In genomic region chr3:89322514-89323165, GRCm38 (mm10) we compare ENCODE assay signal across 8 mouse cellular contexts. TPM values are rescaled to one million over a fixed set of nuclear protein-coding genes. Genes with fewer than 3 reads are reported as not detected.
A peak's percentile ranks its signal among the peaks of the same experiment; 100 is the strongest.
DNase-seq lines count a peak whose midpoint lies in the region; ATAC-seq and TF ChIP-seq lines count a peak whose summit lies in the region.

Efna3 (minus strand) TSS chr3:89322965.

- WGBS in forebrain, embryonic 13.5 days: under 1% methylated on average over 51 of the region's 53 CpGs
- 1% methylated on average over 51 of the region's 53 CpGs for WGBS in heart, postnatal 0 days
- 2% methylated on average over 51 of the region's 53 CpGs for WGBS in liver, embryonic 12.5 days (ENCODE audit: insufficient replicate concordance)
- WGBS in neural tube, embryonic 12.5 days: under 1% methylated on average over 52 of the region's 53 CpGs

- peak within 1 kb of the TSS; percentile 65 for H3K27ac ChIP-seq in forebrain, embryonic 13.5 days
- H3K27ac ChIP-seq in heart, postnatal 0 days (ENCODE audit: low read depth): no peak within 1 kb of the TSS
- no peak within 1 kb of the TSS for H3K27ac ChIP-seq in liver, embryonic 12.5 days
- peak within 1 kb of the TSS; percentile 94 for H3K27ac ChIP-seq in neural tube, embryonic 12.5 days

- H3K4me2 ChIP-seq in forebrain, embryonic 13.5 days: peak within 1 kb of the TSS; percentile 91
- peak within 1 kb of the TSS; percentile 91 for H3K4me2 ChIP-seq in heart, postnatal 0 days (ENCODE audit: low read depth, low read length)
- peak within 1 kb of the TSS; percentile 75 for H3K4me2 ChIP-seq in liver, embryonic 12.5 days
- H3K4me2 ChIP-seq in neural tube, embryonic 12.5 days (replicated peaks): peak within 1 kb of the TSS; percentile 85

- peak within 1 kb of the TSS; percentile 79 for H3K9ac ChIP-seq in forebrain, embryonic 13.5 days
- peak within 1 kb of the TSS; percentile 43 for H3K9ac ChIP-seq in heart, postnatal 0 days (replicated peaks; ENCODE audit: low read depth, low read length)
- H3K9ac ChIP-seq in liver, embryonic 12.5 days: peak within 1 kb of the TSS; percentile 8; the same call in 1 of the 2 replicates
- peak within 1 kb of the TSS; percentile 91 for H3K9ac ChIP-seq in neural tube, embryonic 12.5 days

- H3K27me3 ChIP-seq in forebrain, embryonic 13.5 days: peaks cover 49% of the 10 kb centered on the region
- H3K27me3 ChIP-seq in heart, postnatal 0 days (ENCODE audit: control insufficient read depth, insufficient read depth, low read length): peaks cover 66% of the 10 kb centered on the region
- peaks cover 98% of the 10 kb centered on the region for H3K27me3 ChIP-seq in liver, embryonic 12.5 days (replicated peaks)
- H3K27me3 ChIP-seq in neural tube, embryonic 12.5 days (replicated peaks): peaks cover 26% of the 10 kb centered on the region

- no peak for TF ChIP-seq EP300 in heart, postnatal 0 days (IDR thresholded peaks at IDR 0.05; ENCODE audit: low read depth)

- peak; percentile 66 for ATAC-seq in forebrain, embryonic 13.5 days
- ATAC-seq in heart, postnatal 0 days (ENCODE audit: insufficient read depth, low read depth): no peak; the same call in 1 of the 2 replicates
- ATAC-seq in liver, embryonic 12.5 days: peak; percentile 9; the same call in 1 of the 2 replicates
- peak; percentile 24 for ATAC-seq in neural tube, embryonic 12.5 days (ENCODE audit: low FRiP score, low read depth)

- H3K4me3 ChIP-seq in forebrain, embryonic 13.5 days: peak within 1 kb of the TSS; percentile 66
- peak within 1 kb of the TSS; percentile 58 for H3K4me3 ChIP-seq in heart, postnatal 0 days (ENCODE audit: low read depth, low read length)
- H3K4me3 ChIP-seq in liver, embryonic 12.5 days: peak within 1 kb of the TSS; percentile 50
- H3K4me3 ChIP-seq in neural tube, embryonic 12.5 days: peak within 1 kb of the TSS; percentile 75

- no peaks in the 10 kb centered on the region for H3K36me3 ChIP-seq in forebrain, embryonic 13.5 days (ENCODE audit: poor library complexity, severe bottlenecking)
- H3K36me3 ChIP-seq in heart, postnatal 0 days (replicated peaks; ENCODE audit: control insufficient read depth, insufficient read depth, low read length): no peaks in the 10 kb centered on the region
- no peaks in the 10 kb centered on the region for H3K36me3 ChIP-seq in liver, embryonic 12.5 days
- no peaks in the 10 kb centered on the region for H3K36me3 ChIP-seq in neural tube, embryonic 12.5 days

- H3K9me3 ChIP-seq in forebrain, embryonic 13.5 days (replicated peaks): no peaks in the 10 kb centered on the region
- no peaks in the 10 kb centered on the region for H3K9me3 ChIP-seq in heart, postnatal 0 days (replicated peaks; ENCODE audit: control insufficient read depth, low read length)
- H3K9me3 ChIP-seq in liver, embryonic 12.5 days (replicated peaks): no peaks in the 10 kb centered on the region
- no peaks in the 10 kb centered on the region for H3K9me3 ChIP-seq in neural tube, embryonic 12.5 days

- peak; percentile 61 for DNase-seq in A20 (ENCODE audit: low read depth, low spot score)
- peak; percentile 75 to 76 for DNase-seq in adrenal gland, adult 18-20 months (ENCODE audit: low spot score in 2 of 2)
- DNase-seq in heart, postnatal 0 days (ENCODE audit: low spot score): no peak
- DNase-seq in kidney, postnatal 36 days: peak; percentile 66 to 80
- DNase-seq in thymus, postnatal 14 days: peak; percentile 76

- H3K4me1 ChIP-seq in forebrain, embryonic 13.5 days: peaks cover 51% of the 10 kb centered on the region
- peaks cover 29% of the 10 kb centered on the region for H3K4me1 ChIP-seq in heart, postnatal 0 days (ENCODE audit: control insufficient read depth, insufficient read depth)
- peaks cover 37% of the 10 kb centered on the region for H3K4me1 ChIP-seq in liver, embryonic 12.5 days
- peaks cover 58% of the 10 kb centered on the region for H3K4me1 ChIP-seq in neural tube, embryonic 12.5 days

- no peak for TF ChIP-seq CTCF in heart, postnatal 0 days (IDR thresholded peaks at IDR 0.05; ENCODE audit: low read depth)

RNA-seq across cellular contexts. Expression of gene Efna3, which starts in this region (rescaled TPM):
- total RNA-seq in adrenal gland, adult 18-20 months (2021): under 1 TPM in 1 of 2 experiments, not detected in 1; 0.42 TPM
- polyA plus RNA-seq in forebrain, embryonic 13.5 days (2015; fragmentation: Nextera tagmentation; extraction: Ambion mirVana): 18.7 and 23.4 TPM in 2 replicates
- total RNA-seq in heart, postnatal 0 days (2014; rRNA removed; ENCODE audit: low replicate concordance): not detected in 2 replicates
- polyA plus RNA-seq in heart, postnatal 0 days (2015; fragmentation: Nextera tagmentation; extraction: Ambion mirVana): 0.12 and 0.44 TPM in 2 replicates
- polyA plus RNA-seq in liver, embryonic 12.5 days (2016; fragmentation: Nextera tagmentation; extraction: Ambion mirVana): 0.65 and 1.0 TPM in 2 replicates
- 51.3 and 54.7 TPM in 2 replicates for polyA plus RNA-seq in neural tube, embryonic 12.5 days (2016; fragmentation: Nextera tagmentation; extraction: Ambion mirVana)

Comparison
In these comparisons a context has a peak if more than half of its experiments do, and no peak if none do; other contexts are left out.
1. Peak in DNase-seq in adrenal gland, adult 18-20 months; RNA of the gene not detected or under 1 TPM.
2. H3K27ac ChIP-seq: peak in forebrain, embryonic 13.5 days (single experiment) and neural tube, embryonic 12.5 days (single experiment); none in heart, postnatal 0 days (single experiment) and liver, embryonic 12.5 days (single experiment).
3. H3K9ac ChIP-seq: peak in every context shown above with its lines; median percentile 91 in neural tube, embryonic 12.5 days; 79 in forebrain, embryonic 13.5 days; 43 in heart, postnatal 0 days; 8 in liver, embryonic 12.5 days.
4. Peak in every context shown above with its lines, with median percentiles within 50 percentile points of each other: H3K4me2 ChIP-seq and H3K4me3 ChIP-seq.